Mouse (Mus musculus) frontal cortex, adult (tissue): Measurements from ENCODE around the gene Tsc22d1.

Experiments
- ATAC-seq: cut with Nextera tagmentation; 2 replicates; pipeline ENCODE4 v1.9.2; 2017; ENCODE audit warnings: mild to moderate bottlenecking, moderate library complexity, mixed read lengths; ENCODE audit not compliant: low TSS enrichment

Tsc22d1 gene

GRCm38 (mm10) chr14:76442160-76442559 is 27.4 kb downstream of the Tsc22d1 start:
- no peak for ATAC-seq

- ATAC-seq: no peak
Observed at GRCm38 (mm10) chr14:76448987-76449386, 34.2 kb downstream of the Tsc22d1 start.

GRCm38 (mm10) chr14:76451011-76451410 is 36.2 kb downstream of the Tsc22d1 start:
- ATAC-seq: peak; percentile 77

GRCm38 (mm10) chr14:76452751-76453360 is 38.1 kb downstream of the Tsc22d1 start:
- ATAC-seq: no peak

GRCm38 (mm10) chr14:76454673-76455072 is 39.9 kb downstream of the Tsc22d1 start:
- ATAC-seq: no peak

- 0 out of 2 replicates have a peak, but pooled peaks have one; percentile 17 for ATAC-seq
Observed at GRCm38 (mm10) chr14:76455159-76455558, 40.4 kb downstream of the Tsc22d1 start.

GRCm38 (mm10) chr14:76457696-76458095 is 42.9 kb downstream of the Tsc22d1 start:
- ATAC-seq: no peak

- no peak for ATAC-seq
Observed at GRCm38 (mm10) chr14:76460181-76460580, 45.4 kb downstream of the Tsc22d1 start.

- ATAC-seq: no peak
Observed at GRCm38 (mm10) chr14:76461182-76461775, 46.5 kb downstream of the Tsc22d1 start.

GRCm38 (mm10) chr14:76463414-76464098 is 48.8 kb downstream of the Tsc22d1 start:
- ATAC-seq: peak; percentile 62; the same call in 1 of the 2 replicates

- ATAC-seq: no peak
Observed at GRCm38 (mm10) chr14:76464967-76465366, 50.2 kb downstream of the Tsc22d1 start.

- ATAC-seq: peak; percentile 64
Observed at GRCm38 (mm10) chr14:76466641-76467323, 52.0 kb downstream of the Tsc22d1 start.

- ATAC-seq: no peak
Observed at GRCm38 (mm10) chr14:76467932-76468331, 53.2 kb downstream of the Tsc22d1 start.

- ATAC-seq: no peak
Observed at GRCm38 (mm10) chr14:76471301-76471700, 56.5 kb downstream of the Tsc22d1 start.

GRCm38 (mm10) chr14:76472487-76472886 is 57.7 kb downstream of the Tsc22d1 start:
- no peak for ATAC-seq

GRCm38 (mm10) chr14:76473404-76473803 is 58.6 kb downstream of the Tsc22d1 start:
- peak; percentile 50; the same call in 1 of the 2 replicates for ATAC-seq

GRCm38 (mm10) chr14:76474165-76474564 is 59.4 kb downstream of the Tsc22d1 start:
- ATAC-seq: no peak

GRCm38 (mm10) chr14:76476770-76477169 is 62.0 kb downstream of the Tsc22d1 start:
- no peak for ATAC-seq

- no peak for ATAC-seq
Observed at GRCm38 (mm10) chr14:76478076-76478475, 63.3 kb downstream of the Tsc22d1 start.

- peak; percentile 50 for ATAC-seq
Observed at GRCm38 (mm10) chr14:76478616-76479015, 63.9 kb downstream of the Tsc22d1 start.

- peak; percentile 46; the same call in 1 of the 2 replicates for ATAC-seq
Observed at GRCm38 (mm10) chr14:76479867-76480266, 65.1 kb downstream of the Tsc22d1 start.

- ATAC-seq: peak; percentile 60
Observed at GRCm38 (mm10) chr14:76480507-76480906, 65.7 kb downstream of the Tsc22d1 start.
